Mouse (Mus musculus) gastrocnemius, postnatal 10 days (tissue): ENCODE results near the gene Snurf. TPM values are rescaled to one million over a fixed set of nuclear protein-coding genes. Genes with fewer than 3 reads are reported as not detected.

ENCODE experiments used
- DNase-seq: peaks from one replicate; pipeline ENCODE4 v3.0.0; 2021; ENCODE audit warnings: mixed read lengths
- long read RNA-seq, 2 experiments: library from polyadenylated mRNA; stranded (forward); transcript quantifications; one replicate each; pipeline ENCODE4 v2.0.0; 2021
- total RNA-seq, 2 experiments: library from RNA; stranded (reverse); gene quantifications; 2 replicates each; pipeline ENCODE4 v1.2.3; 2021

Snurf gene
- total RNA-seq, result 10 to 100 TPM; 46.2 to 52.3 TPM
- long read RNA-seq, experiment 1, result 0 reads
- long read RNA-seq, experiment 2, result 0 reads

DNA sequence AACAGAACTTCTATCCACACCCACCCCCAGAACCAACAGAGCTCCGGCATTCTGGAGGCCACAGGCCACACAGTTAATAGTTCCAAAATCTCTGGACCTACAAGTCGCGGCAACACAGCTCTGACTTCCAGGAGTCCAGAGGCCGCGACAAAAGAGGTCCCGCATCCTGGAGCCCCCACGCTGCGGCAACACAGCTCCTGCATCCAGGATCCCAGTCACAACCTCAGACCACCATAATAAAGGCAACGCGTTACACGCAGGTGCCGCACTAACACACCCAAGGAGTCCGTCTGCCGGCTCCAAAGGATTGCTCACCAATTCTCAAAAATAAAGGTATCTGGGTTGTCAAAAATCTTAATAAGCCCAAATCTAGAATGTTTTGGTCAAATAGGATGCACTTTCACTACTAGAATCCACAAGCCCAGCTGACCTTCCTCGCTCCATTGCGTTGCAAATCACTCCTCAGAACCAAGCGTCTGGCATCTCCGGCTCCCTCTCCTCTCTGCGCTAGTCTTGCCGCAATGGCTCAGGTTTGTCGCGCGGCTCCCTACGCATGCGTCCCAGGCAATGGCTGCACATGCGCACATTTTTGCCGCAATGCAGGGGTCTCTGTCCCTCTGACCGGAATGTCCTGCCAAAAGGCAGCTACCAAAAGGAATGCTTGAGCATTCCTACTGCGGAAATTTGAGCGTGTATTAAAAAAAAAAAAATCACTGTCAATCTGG is at the start of gene Snurf, which contains the start of gene Gm38393:
Snurf (minus strand) TSS at position 444 of the 725 bp plus-strand sequence.
Gm38393 (minus strand) TSS at position 459 of the 725 bp plus-strand sequence.
- DNase-seq, result peak; percentile 39

DNA sequence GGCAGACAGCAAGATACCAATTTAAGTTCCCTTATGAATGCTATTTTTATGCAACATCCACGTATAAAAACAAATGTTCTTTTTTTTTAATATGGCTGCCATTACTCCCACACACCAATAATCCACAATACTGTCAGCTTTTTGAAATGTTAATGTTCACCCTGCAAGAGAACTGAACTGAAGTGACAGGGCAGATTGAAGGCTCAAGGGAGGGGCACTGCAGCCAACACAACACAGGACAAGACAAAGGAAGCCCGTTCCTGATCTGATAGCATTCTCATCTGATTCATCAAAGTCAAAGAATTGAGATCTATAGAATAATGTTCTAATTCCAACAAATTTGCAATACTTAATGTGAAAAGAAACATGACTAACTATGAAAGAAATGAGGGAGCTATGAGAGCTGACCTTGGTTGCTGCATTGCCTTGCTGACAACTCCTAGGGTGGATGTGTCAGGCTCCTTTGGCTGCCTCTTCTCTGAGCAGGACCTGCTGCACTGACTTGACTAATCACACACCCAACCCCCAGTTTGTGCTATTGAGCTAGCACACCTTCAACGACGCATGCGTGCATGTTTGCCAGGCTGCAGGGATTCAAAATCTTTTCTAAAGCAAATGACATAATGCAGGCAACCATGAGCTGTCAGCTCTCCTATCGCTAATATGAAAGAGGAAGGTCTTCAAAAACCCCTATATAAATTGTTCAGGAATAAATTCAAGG is 42.8 kb upstream of the Snurf start:
- DNase-seq, result no peak

DNA sequence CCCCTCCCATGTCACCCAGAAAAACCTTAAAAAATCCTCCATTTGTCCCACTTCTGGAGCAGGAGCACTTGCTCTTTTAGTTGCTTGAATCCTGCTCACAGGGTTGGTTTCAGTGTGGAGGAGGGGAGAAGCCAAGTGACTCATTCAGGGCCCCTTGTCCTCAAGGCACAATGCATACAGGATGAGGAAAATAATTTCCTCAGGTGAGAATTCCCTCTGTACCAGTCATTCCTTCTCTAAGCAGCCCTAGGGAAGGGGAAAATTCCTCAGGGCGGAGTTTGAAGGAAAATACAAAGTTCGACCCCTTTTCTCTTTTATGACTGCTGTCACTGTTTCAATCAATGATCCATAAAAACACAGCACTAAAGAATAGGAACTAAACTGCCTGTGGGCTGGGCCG is 8.3 kb upstream of the Snurf start:
- no peak for DNase-seq

DNA sequence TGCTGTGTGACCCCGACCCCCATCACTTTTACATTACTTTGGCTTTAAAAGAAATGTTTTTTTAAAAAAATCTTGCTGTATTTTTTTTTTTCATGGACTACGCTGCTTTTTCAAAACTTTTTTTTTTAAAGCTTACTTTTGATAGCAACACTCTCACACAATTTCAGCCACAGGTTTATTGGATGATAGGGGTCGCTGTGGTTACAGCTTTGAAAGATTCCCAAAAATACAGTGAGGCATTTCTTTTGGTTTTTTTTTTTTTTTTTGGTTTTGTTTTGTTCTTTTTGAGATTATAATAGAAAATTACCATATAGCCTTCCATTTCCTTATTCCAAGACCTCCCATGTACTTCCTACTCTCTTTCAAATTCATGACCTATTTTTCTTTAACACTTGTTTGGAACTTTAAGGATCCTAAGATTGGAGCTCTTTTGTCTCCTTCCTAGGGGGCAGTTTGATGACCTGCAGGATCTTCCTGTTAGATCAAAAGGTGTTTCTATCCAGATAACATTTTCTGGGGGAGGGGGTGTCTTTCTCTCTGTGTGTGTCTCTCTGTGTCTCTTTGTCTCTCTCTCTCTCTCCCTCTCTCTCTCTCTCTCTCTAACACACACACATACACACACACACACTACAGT is 3.0 kb upstream of the Snurf start:
- DNase-seq, result no peak

DNA sequence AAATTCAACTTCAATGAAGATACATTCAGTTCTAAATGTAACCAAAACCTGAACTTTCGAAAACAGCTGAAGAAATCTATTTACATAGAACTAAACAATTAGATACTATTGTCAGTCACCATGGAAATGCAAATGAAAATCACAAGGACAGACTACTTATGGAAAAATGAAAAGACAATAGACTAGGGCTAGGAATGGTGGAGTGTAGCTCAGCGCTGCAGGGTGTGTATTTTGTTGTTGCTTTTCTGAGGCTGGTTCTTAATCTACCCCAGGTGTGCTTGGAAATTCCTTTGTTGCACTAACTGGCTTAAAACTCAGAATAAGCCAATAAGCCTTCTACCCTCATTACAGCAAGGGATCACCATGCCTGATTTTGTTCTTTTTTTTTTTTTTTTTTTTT is 1.4 kb upstream of the Snurf start:
- no peak for DNase-seq

DNA sequence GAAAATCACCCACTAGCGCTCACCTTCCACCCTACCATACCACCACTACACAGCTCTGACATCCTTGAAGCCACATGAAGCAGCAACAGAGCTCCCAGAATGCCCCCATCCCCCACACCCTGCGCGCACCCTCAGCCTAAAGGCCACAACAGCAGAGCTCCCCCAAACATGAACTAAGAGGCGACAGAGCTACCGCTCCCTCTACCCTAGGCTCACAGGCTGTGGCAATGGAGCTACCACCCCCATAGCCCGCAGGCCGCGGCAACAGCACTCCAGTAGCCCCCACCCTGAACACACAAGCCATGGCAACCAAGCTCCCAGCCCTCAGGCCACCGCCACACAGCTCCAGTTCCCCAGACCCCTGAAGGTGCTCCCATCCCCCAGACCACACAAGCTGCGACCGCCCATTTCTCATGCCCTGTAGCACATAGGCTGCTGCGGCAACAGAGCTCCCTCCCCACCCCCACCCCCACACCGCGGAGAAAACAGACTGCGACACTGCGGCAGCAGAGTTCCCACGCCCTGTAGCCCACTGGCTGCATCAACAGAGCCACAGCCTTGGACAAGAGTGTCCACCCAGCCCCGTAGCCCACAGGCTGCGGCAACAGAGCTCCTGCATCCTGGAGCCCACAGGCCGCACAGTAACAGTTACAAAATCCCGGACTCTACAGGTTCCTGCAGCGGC is 786 bp downstream of the Snurf start:
- DNase-seq, result peak; percentile 8

DNA sequence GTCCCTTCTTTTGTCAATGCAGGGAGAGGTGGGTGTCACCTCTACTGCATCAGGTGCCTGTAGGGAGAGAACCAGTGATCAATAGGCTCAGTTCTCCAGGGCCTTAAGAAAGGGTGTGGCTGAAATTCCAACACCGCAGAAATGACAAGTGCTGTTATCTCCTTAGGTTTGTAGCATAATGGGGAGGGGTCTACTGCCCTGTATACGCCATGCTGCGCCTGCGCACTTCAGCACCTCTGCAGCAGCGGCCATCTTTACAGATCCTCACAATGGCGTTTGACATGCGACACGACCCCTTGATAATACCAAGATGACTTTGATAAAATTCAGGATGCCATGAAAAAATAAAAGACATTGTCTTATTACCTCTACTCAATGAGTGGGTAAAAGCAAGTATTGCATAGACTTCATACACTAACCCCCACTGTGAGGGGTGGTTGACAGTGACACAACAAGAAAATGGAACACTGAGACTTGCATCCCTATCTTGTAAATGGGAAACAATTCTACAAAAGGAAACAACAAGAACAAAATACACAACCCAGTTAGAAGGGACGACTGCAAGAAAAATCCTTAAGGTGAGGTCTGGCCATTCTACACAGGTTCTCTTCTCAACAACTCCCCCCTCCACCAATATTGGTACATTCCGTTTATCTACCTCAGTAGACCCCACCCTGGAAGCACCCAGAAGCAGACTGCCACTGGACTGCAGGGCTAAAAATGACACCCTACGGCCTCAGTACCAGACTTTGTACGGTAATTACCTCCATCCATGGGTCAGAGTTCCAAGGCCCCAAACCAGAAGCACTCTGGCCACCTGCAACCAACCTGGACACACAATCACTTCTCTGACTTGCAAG is 1.6 kb downstream of the Snurf start:
- no peak for DNase-seq

DNA sequence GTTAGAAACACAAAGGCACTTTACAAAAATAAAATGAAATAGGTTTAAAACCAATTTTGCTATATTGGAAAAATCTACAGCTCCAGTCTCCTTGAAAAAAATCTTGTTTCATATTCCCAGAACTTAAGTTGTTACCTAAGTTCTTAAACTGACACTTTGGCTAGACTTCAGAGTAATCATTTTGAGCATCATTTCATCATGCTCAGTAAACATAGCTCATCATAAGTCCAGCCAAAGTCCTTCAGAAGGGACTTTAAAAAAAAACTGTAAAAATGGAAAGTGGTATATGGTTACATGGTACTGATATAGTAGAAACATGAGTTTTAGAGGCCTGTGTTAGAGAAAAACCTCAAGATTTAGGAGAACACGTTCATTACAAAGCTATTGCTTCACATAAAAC is 26.2 kb downstream of the Snurf start:
- no peak for DNase-seq

Other genes starting within 250 kb of the Snurf start
- gene Gm38393, start within 50 bp of the Snurf start, total RNA-seq, result 1 to 10 TPM; 1.5 to 1.9 TPM
- gene Snrpn, start 135.2 kb upstream of the Snurf start, total RNA-seq, result 10 to 100 TPM; 20.4 TPM